In genomic region chr6:136100241-136100640, GRCm38 (mm10) we compare ENCODE assay signal across 23 mouse cellular contexts.
DNase-seq lines count a peak whose midpoint lies in the region; ATAC-seq lines count a peak whose summit lies in the region.
"Had no signal": no experiment of that assay in that cellular context is flagged by ENCODE, and none has a peak within 500 bp of the region (broad histone marks: within the 10 kb centered on the region; RNA-seq: fewer than 3 reads in every experiment).

No protein-coding gene starts in this region.

- no peaks in the 10 kb centered on the region for H3K27me3 ChIP-seq in intestine, embryonic 14.5 days (replicated peaks; ENCODE audit: control insufficient read depth, insufficient read depth, low read length)
- no peaks in the 10 kb centered on the region for H3K27me3 ChIP-seq in intestine, embryonic 15.5 days (replicated peaks)
- H3K27me3 ChIP-seq: CH12.LX, Patski had no signal

- 79% methylated on average over 5 of the region's 5 CpGs for WGBS in intestine, embryonic 14.5 days
- 83% methylated on average over 5 of the region's 5 CpGs for WGBS in intestine, embryonic 15.5 days

- no peak for DNase-seq in frontal cortex, postnatal 10 days (ENCODE audit: low spot score in 2 of 2)
- DNase-seq in heart, adult 11 months, result peak; percentile 55
- no peak for DNase-seq in heart, postnatal 36 days
- DNase-seq in intestine, embryonic 14.5 days (ENCODE audit: low spot score), result peak; percentile 32
- DNase-seq in brain, adult 2 months (ENCODE audit: low read depth, low spot score), result peak; percentile 54
- no peak for DNase-seq in lung, postnatal 36 days
- DNase-seq: adrenal gland, adult 2 months; adrenal gland, adult 8-10 months; adrenal gland, postnatal 10 days; adrenal gland, postnatal 14 days; adrenal gland, postnatal 25 days; adrenal gland, postnatal 36 days; B cell, adult 2 months; cerebellum, adult 11 months; cerebellum, adult 11-12 months; cerebellum, adult 18-20 months had no signal

- H3K9ac ChIP-seq in intestine, embryonic 14.5 days (ENCODE audit: low read length), result no peak overlapping the region
- no peak overlapping the region for H3K9ac ChIP-seq in intestine, embryonic 15.5 days

- H3K4me3 ChIP-seq in intestine, embryonic 14.5 days (ENCODE audit: low read depth, low read length), result no peak overlapping the region
- no peak overlapping the region for H3K4me3 ChIP-seq in intestine, embryonic 15.5 days (replicated peaks)

- no peak overlapping the region for H3K4me2 ChIP-seq in intestine, embryonic 14.5 days (ENCODE audit: low read length)
- H3K4me2 ChIP-seq in intestine, embryonic 15.5 days (replicated peaks), result no peak overlapping the region

- 0 out of 2 replicates have a peak, but pooled peaks cover 3% of the 10 kb centered on the region for H3K9me3 ChIP-seq in intestine, embryonic 14.5 days (ENCODE audit: control insufficient read depth, low read length)
- no peaks in the 10 kb centered on the region for H3K9me3 ChIP-seq in intestine, embryonic 15.5 days

- H3K36me3 ChIP-seq in intestine, embryonic 14.5 days (ENCODE audit: control insufficient read depth, insufficient read depth, low read length), result no peaks in the 10 kb centered on the region
- no peaks in the 10 kb centered on the region for H3K36me3 ChIP-seq in intestine, embryonic 15.5 days
- H3K36me3 ChIP-seq: G1E had no signal

- intact Hi-C loops in heart, postnatal 36 days (cut with DNase I), result no loop called here

- peak; percentile 50 for ATAC-seq in frontal cortex, adult (ENCODE audit: low TSS enrichment)
- no peak for ATAC-seq in intestine, embryonic 14.5 days (replicated peaks; ENCODE audit: low FRiP score, low TSS enrichment, low read depth)
- ATAC-seq in intestine, embryonic 15.5 days, result no peak
- ATAC-seq: activated CD4-positive, CD25-positive, alpha-beta regulatory T cell, adult 4 months; CD4-positive, CD25-positive, alpha-beta regulatory T cell, adult 4 months; Patski had no signal

- H3K27ac ChIP-seq in intestine, embryonic 14.5 days (ENCODE audit: low read depth), result no peak overlapping the region
- no peak overlapping the region for H3K27ac ChIP-seq in intestine, embryonic 15.5 days

- H3K4me1 ChIP-seq in intestine, embryonic 14.5 days (replicated peaks; ENCODE audit: control insufficient read depth, insufficient read depth, low read length), result no peaks in the 10 kb centered on the region
- H3K4me1 ChIP-seq in intestine, embryonic 15.5 days (replicated peaks), result no peaks in the 10 kb centered on the region

Comparison
In these comparisons a context has a peak if more than half of its experiments do, and no peak if none do; other contexts are left out.
1. DNase-seq: peak in heart, adult 11 months (single experiment), intestine, embryonic 14.5 days (single experiment) and brain, adult 2 months (single experiment); none in frontal cortex, postnatal 10 days (0 of 2), heart, postnatal 36 days (0 of 2) and lung, postnatal 36 days (single experiment).